Mouse (Mus musculus) brain, embryonic 14.5 days (tissue): Measurements from ENCODE around the gene Celf2. TPM values are rescaled to one million over a fixed set of nuclear protein-coding genes. Genes with fewer than 3 reads are reported as not detected.

ENCODE experiments used
- DNase-seq: peaks from one replicate; pipeline ENCODE4 v3.0.0-alpha.2; 2011; ENCODE audit warnings: low read depth
- CTCF ChIP-seq: fragments of 200-500 bp; IDR thresholded peaks from 2 replicates; pipeline ENCODE4 v1.5.1; 2012; ENCODE audit warnings: inconsistent platforms, mild to moderate bottlenecking, moderate library complexity, borderline replicate concordance; ENCODE audit not compliant: insufficient read depth, insufficient read length; ENCODE audit errors: extremely low read depth
- POLR2A ChIP-seq: fragments of 200-500 bp; IDR thresholded peaks from 2 replicates; pipeline ENCODE4 v1.6.1; 2012; ENCODE audit warnings: mild to moderate bottlenecking, inconsistent platforms, borderline replicate concordance; ENCODE audit not compliant: poor library complexity, insufficient read depth, insufficient read length, severe bottlenecking; ENCODE audit errors: extremely low read depth
- polyA plus RNA-seq: library from polyadenylated mRNA; depleted of rRNA; stranded (reverse); fragments of >200 nt; gene quantifications from 2 replicates; pipeline ENCODE4 v1.2.3, GENCODE M21; 2012

Celf2 gene
- polyA plus RNA-seq, 1 experiment, result 161 TPM

GRCm38 (mm10) chr2:7222886-7223285 is 286.5 kb downstream of the Celf2 start:
- TF ChIP-seq CTCF (no peak), POLR2A (no peak)
- peak; percentile 39 for DNase-seq

- TF ChIP-seq POLR2A (no peak), CTCF (no peak)
- no peak for DNase-seq
These were observed 287.5 kb downstream of the Celf2 start for GRCm38 (mm10) chr2:7221856-7222255.

GRCm38 (mm10) chr2:7218101-7218500 is 291.3 kb downstream of the Celf2 start:
- DNase-seq, result no peak
- TF ChIP-seq POLR2A, result no peak
- TF ChIP-seq CTCF, result no peak

GRCm38 (mm10) chr2:7207691-7208504 is 301.5 kb downstream of the Celf2 start:
- no peak for TF ChIP-seq POLR2A
- no peak for TF ChIP-seq CTCF
- DNase-seq, result peak; percentile 85

- peak; percentile 12 for DNase-seq
- TF ChIP-seq POLR2A (no peak), CTCF (no peak)
These were observed 315.9 kb downstream of the Celf2 start for GRCm38 (mm10) chr2:7193413-7193812.

GRCm38 (mm10) chr2:7179186-7179585 is 330.2 kb downstream of the Celf2 start:
- no peak for DNase-seq
- TF ChIP-seq CTCF (no peak), POLR2A (no peak)

DNA sequence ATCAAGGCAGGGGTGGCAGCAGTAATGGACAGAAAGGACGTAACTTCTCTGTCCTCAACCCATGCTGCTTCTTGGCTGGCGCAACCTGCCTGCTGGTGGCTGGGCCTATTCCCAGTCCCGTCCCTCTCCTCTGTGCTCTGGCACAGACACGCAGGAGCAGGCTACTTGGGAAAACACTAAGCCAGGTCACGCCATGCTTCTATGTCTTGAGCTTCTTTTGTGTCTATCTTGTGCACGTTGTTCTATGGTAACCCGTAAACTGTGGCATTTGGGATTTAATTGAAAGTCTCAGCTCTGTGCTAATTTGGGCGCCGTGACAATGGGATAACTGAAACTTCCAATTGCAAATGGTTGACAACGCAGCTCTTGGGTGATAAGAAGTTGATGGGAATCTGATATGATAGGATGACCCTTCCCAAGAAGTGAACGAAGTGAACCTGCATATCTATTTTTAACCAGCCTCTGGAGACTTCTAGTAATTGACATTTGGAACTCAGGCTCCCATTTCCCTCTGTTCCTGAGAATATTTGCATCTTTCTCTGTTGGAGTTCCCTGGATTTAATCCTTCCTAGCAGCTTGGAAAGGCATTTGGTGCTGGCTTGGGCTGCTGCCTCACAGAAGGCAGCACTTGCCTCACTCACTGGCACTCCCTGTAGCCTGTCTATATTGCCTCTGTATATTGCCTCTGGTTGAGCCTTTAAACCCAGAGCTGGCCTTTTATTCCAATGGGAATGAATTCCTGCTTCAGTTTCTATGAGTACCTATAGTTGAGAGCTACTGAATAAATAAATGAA is 335.9 kb downstream of the Celf2 start:
- peak; percentile 62 for DNase-seq
- TF ChIP-seq POLR2A (no peak), CTCF (no peak)

DNA sequence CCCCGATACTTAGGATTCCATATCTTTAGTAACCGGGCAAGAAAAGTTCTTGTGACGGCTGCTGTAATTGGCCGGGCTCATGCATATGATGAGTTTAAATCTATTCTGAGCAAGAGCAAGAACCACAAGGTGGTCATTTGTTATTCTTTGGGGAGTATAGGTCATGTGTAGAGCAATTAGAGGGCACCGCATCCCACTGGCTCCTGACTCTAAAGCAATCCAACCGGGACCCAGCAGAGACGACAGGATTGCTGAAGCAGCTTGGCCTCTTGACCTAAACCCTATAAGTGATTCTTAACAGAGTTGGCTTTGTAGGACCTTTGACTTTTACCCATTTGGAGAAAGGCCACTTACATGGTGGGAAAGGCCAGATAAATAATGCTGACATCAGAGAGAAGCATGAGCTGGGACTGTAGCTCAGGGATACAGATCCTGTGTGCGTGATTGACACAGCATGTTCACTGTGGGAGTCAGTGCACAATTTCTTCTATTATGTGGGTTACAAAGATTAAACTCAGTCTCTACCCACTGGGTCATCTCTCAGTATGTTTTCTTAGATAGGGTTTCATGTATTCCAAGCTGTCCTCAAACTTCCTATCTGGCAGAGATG is 338.2 kb downstream of the Celf2 start:
- DNase-seq, result no peak

DNA sequence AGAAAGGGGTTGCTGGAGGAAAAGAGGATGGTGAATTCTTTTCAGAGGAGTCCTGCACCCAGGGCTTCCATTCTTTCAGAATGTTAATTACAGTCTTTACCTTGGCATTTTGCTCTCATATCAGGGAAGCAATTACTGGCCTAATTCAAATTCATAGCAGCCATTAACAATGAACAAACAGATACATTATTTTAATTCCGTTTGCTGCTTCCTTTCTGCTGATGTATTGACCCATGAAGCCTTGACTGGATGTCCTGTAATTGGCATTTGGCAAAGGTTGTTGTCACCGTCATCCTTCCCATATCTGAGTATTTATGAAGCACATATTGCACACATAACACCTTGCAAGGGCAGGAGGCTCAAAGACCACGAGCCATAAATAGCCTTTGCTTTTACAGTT is 343.6 kb downstream of the Celf2 start:
- TF ChIP-seq POLR2A (no peak), CTCF (no peak)
- DNase-seq, result peak; percentile 44

More for the DNA sequence above, 338.2 kb downstream of the Celf2 start:
- TF ChIP-seq POLR2A, result no peak
- TF ChIP-seq CTCF, result no peak

GRCm38 (mm10) chr2:7160108-7160507 is 349.3 kb downstream of the Celf2 start:
- no peak for DNase-seq
- no peak for TF ChIP-seq POLR2A
- TF ChIP-seq CTCF, result no peak

DNA sequence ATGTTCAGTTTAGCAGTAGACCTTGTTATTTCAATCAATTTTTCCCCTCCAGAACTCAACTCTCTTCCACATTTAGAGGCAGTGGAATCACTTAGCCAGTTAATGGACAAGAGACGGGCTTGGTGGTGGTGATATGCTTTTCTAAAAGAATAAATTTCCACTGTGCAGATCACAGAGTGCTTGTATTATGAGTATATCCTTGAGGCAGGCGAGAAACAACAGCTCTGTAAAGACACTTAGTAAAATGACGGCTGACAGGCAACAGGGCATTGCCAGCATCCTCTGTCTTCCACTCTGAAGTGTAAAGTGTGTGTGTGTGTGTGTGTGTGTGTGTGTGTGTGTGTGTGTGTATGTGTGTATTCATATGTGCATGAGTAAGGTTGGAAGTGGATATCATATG is 362.1 kb downstream of the Celf2 start:
- no peak for TF ChIP-seq CTCF
- no peak for TF ChIP-seq POLR2A
- peak; percentile 51 for DNase-seq

GRCm38 (mm10) chr2:7145541-7146043 is 363.8 kb downstream of the Celf2 start:
- DNase-seq, result no peak
- TF ChIP-seq CTCF (no peak), POLR2A (no peak)
